Mouse (Mus musculus) telencephalon, adult 2 months (tissue): ENCODE data around the gene Padi6.

Experiments
- DNase-seq: peaks from one replicate; pipeline ENCODE4 v3.0.0-alpha.2; 2011; ENCODE audit warnings: low read depth, low spot score

Padi6 gene

GRCm38 (mm10) chr4:140742543-140742942, at the start of gene Padi6:
TSS of gene Padi6 (minus strand) at chr4:140742643.
- DNase-seq, result no peak

DNA sequence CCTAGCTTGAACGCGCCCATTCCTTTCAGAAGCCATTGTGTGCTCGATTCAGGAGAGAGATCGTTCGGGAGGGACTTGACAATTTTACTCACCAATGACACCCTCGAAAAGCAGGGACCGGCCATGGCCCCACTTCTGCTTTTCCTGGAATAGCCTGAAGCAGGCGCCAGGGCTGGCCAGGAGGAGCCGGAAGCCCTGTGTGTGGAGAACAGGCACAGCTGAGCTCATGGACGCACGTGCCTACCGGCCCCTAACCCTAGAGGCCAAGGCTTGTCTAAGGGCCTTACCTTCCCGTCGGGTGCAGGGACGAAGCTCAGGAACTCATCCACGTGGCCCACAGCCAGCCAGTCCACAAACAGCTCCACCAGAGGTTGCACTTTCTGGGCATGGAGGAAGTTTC, 48.6 kb upstream of the Padi6 start:
- DNase-seq, result no peak

GRCm38 (mm10) chr4:140789983-140790382, 47.5 kb upstream of the Padi6 start:
- no peak for DNase-seq

- DNase-seq, result no peak
Measured at GRCm38 (mm10) chr4:140788983-140789382, 46.5 kb upstream of the Padi6 start.

DNA sequence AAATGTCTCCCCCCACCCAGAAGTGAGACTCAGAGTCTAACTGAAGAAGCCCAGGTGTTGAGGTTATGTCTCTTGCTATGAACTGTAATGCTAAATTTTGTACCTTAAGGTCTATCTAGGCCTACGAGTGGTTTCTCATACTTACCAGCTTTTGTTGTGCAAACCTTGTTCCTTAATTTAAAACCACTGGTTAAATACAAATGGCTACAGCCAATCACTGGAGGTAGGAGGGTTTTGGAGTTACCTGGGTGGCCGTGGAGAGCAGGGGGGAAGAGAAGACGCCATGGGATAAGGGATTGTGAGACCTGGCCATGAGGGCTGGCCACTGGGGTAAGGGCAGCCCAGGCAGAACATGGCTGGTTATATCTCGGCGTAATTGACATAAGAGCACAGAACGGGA, 45.8 kb upstream of the Padi6 start:
- DNase-seq, result no peak

DNA sequence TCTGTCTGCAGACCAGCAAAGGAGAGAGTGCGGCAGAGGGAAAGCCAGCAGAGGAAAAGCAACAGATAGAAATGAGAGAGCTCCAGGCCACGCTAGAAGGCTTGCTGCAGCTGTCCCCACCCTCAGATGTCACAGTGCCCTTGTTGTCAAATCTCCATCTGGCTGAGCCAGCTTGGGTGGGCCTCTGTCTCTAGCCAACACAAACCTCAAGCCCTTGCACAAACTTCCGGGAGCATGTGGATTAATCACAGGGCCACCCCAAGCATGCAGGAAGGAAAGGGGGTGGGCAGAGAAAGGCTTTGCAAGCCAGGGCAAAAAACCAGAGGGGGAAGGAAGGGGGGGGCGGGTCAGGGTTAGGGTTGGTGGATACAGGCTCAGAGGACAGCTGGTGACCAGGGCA, 45.0 kb upstream of the Padi6 start:
- no peak for DNase-seq

DNA sequence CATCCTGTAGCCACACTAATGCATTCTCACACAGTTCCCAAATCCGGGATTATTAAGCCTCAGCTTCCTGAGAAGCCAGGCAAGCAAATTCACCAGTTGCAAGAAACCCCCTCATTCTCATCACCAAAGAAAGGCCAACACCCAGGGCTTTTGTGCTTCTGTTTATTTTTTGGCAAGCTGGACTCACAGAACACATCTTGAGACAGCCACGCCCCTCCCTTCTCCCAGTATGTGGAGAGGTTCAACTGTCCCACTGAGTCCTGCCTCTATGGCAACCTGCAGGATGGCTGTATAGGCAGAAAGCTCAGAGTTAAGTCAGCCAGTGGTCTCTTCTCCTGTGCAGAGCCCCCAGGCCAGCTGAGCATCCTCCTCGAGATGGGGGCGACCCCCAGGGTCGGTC, 42.8 kb upstream of the Padi6 start:
- DNase-seq, result no peak

- no peak for DNase-seq
Measured at GRCm38 (mm10) chr4:140784292-140784945, 42.0 kb upstream of the Padi6 start.

DNA sequence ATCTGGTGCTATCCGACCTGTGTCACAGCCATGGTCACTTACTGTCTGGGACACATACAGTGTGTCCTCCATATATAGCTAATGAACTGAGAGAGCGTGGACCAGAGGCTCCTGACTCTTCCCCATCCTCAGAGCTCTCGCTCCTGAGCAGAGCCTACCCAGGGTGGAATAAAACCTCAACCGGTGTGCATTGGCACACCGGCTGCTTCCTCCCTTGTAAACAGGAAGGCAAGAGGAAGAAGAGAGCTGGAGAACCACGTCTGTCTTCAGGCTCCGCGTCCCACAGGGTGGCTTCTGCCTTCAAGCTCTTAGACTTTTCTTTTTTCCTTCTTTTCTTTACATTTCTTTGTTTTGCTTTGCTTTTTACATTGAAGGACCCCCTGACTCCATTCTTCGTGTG, 40.4 kb upstream of the Padi6 start:
- DNase-seq, result no peak

GRCm38 (mm10) chr4:140780507-140780906, 38.1 kb upstream of the Padi6 start:
- no peak for DNase-seq

DNA sequence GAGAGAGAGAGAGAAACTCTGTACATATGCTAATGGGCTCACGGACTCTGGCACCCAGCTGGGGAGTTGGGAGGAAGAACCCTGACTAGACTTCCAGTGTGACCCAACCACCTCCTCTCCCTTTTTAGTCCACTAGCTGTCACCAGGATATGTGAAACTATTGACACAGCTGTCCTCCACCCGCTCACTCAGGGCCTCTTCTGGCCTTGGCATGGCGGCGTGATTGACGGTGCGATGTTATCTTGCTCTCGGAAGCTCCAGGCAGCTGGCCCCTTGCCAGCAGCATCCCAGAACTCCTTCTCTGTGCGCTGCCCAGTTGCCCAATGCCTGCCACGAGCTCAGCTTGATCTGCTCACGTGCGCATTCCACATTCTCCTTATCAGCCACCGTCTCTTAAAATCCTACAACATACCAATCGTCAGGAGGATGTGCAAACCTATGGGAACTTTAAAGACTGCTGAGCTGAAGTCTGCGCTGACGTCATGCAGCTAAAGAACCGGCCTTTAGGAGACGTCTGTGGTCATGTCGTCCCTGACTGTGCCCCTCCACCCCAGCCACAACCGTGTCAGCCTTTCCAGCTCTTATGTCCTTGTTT, 37.5 kb upstream of the Padi6 start:
- no peak for DNase-seq

- no peak for DNase-seq
Measured at GRCm38 (mm10) chr4:140776623-140777022, 34.2 kb upstream of the Padi6 start.

GRCm38 (mm10) chr4:140775876-140776275, 33.4 kb upstream of the Padi6 start:
- no peak for DNase-seq

DNA sequence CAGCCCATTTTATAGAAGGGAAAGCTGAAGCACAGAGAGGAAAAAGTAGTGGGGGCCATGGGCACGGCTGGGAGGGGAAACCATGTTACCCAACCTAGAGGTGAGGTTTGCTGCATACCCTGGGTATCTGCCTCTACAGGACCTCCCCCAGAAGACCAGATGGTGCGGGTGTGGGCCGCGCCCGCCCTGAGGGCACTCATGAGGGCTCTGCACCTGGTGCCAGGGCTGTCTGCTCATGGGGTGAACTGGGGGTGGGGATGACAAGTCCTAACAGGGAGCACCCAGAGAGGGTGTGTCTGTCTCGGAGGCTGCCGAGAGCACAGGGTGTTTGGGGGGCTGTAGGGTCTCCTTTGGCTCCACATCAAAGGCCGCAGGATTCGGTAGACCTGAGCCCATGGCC, 32.5 kb upstream of the Padi6 start:
- no peak for DNase-seq

- DNase-seq, result no peak
Measured at GRCm38 (mm10) chr4:140774025-140774800, 31.8 kb upstream of the Padi6 start, which contains the start of gene Padi4. TSS of gene Padi4 (minus strand) at chr4:140774236.

DNA sequence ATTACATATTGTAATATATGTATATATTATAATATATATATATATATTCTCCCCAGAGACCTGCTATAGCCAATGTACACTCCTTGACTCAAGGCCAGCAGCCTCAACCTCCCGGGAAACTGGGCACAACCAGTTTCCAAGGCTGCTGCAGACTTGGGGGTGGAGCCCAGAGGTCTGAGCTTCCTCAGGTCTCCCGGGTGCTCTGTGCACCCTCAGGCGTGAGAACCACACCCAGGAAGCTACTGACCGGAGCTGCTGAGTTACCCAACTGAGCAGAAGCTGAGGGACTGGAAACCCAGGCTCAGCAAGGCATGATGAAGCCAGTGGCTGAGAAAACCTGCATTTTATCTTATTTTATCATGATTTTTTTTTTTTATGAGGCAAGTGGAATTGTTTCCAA, 28.6 kb upstream of the Padi6 start:
- no peak for DNase-seq

- DNase-seq, result no peak
Measured at GRCm38 (mm10) chr4:140770433-140770832, 28.0 kb upstream of the Padi6 start.

GRCm38 (mm10) chr4:140768973-140769372, 26.5 kb upstream of the Padi6 start:
- DNase-seq, result no peak

DNA sequence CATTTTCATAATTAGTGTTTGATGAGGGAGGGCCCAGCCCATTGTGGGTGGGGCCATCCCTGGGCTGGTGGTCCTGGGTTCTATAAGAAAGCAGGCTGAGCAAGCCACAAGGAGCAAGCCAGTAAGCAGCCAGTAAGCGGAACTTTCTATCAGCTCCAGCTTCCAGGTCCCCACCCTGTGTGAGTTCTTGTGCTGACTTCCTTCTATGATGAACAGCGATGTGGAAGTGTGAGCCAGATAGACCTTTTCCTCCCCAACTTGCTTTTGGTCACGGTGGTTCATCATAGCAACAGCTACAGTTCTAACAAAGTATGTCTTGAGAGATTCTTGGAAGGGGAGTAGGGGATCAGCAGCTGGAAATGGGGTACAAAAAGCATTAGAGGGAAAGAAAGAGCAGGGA, 23.5 kb upstream of the Padi6 start:
- no peak for DNase-seq

GRCm38 (mm10) chr4:140763158-140763557, 20.7 kb upstream of the Padi6 start:
- DNase-seq, result no peak

- no peak for DNase-seq
Measured at GRCm38 (mm10) chr4:140761601-140762000, 19.2 kb upstream of the Padi6 start.

DNA sequence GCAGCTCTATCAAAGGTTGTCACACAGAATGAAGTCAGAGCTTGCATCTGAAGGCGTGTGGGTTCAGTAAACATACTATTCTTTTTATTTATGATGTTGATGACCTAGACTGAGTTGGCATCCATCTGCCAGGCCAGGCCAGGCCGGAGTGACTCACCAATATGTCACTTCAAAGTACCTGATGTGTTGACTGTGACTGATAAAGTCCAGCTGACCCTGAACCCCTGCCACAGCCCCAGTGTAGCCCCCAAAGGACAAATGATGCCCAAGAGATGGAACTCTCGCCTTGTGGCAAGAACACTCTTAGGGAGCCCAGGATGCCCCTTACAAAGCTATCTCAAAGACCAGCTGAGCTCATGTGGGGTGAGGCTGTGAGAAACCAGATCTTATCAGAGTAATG, 13.4 kb upstream of the Padi6 start:
- no peak for DNase-seq

- DNase-seq, result no peak
Measured at GRCm38 (mm10) chr4:140753366-140753765, 10.9 kb upstream of the Padi6 start.
